Mouse (Mus musculus) G1E (cell line): ENCODE measurements around the gene Wdr5. TPM values are rescaled to one million over a fixed set of nuclear protein-coding genes. Genes with fewer than 3 reads are reported as not detected.

Source experiments
- ATAC-seq: 2 replicates; pipeline ENCODE4 v1.8.0; 2016; ENCODE audit warnings: mild to moderate bottlenecking; ENCODE audit not compliant: insufficient number of reproducible peaks, poor library complexity, low FRiP score, severe bottlenecking; ENCODE audit errors: extremely low read depth
- DNase-seq: peaks from one replicate; pipeline ENCODE4 v3.0.0; 2012; ENCODE audit warnings: low spot score
- H3K27me3 ChIP-seq: 2 replicates; pipeline ENCODE4 v1.6.1; 2012; ENCODE audit warnings: mild to moderate bottlenecking, low read length, inconsistent platforms; ENCODE audit not compliant: insufficient read depth
- H3K36me3 ChIP-seq: replicated peaks from 2 replicates; pipeline ENCODE3; 2012; ENCODE audit warnings: mild to moderate bottlenecking, inconsistent platforms
- H3K4me1 ChIP-seq: 2 replicates; pipeline ENCODE4 v1.6.1; 2012; ENCODE audit warnings: low read depth, low read length, inconsistent platforms, mixed read lengths; ENCODE audit not compliant: insufficient read depth
- H3K4me3 ChIP-seq: 2 replicates; pipeline ENCODE4 v1.5.1; 2012; ENCODE audit warnings: low read depth, mild to moderate bottlenecking, inconsistent platforms, low read length, moderate library complexity, mixed read lengths
- H3K9me3 ChIP-seq: replicated peaks from 2 replicates; pipeline ENCODE4 v1.6.1; 2012; ENCODE audit warnings: inconsistent platforms
- CTCF ChIP-seq: IDR thresholded peaks from 2 replicates; pipeline ENCODE4 v1.5.1; 2012; ENCODE audit warnings: low read depth, low read length, inconsistent platforms, mixed read lengths
- GATA1 ChIP-seq: IDR thresholded peaks from 2 replicates; pipeline ENCODE4 v1.6.1; 2012; ENCODE audit warnings: borderline replicate concordance, low read length, inconsistent platforms, mixed read lengths
- GATA2 ChIP-seq: IDR thresholded peaks from 2 replicates; pipeline ENCODE4 v1.6.1; 2012; ENCODE audit warnings: low read depth, low read length, inconsistent platforms, borderline replicate concordance
- POLR2AphosphoS5 ChIP-seq: IDR thresholded peaks from 2 replicates; pipeline ENCODE4 v1.6.1; 2012; ENCODE audit warnings: low read depth, low read length, inconsistent platforms; ENCODE audit not compliant: insufficient replicate concordance
- TAL1 ChIP-seq: conservative IDR thresholded peaks from 2 replicates; pipeline ENCODE4 v1.6.1; 2012; ENCODE audit warnings: low read depth, low read length, inconsistent platforms, mixed read lengths
- polyA plus RNA-seq: library from polyadenylated mRNA; stranded (reverse); fragments of >175 nt; gene quantifications from 2 replicates; pipeline ENCODE4 v1.2.3, GENCODE M21; 2012
- total RNA-seq, 2 experiments: library from RNA; stranded (forward) in 1 of 2; stranded (reverse) in 1 of 2; fragments of 200-1000 nt in 1 of 2; fragments of >200 nt in 1 of 2; fragmentation: Nextera tagmentation in 1 of 2; gene quantifications; 2 replicates each; pipeline ENCODE4 v1.2.3; 2014 to 2017

The Wdr5 gene
- total and polyA plus RNA-seq, 3 experiments: 29.4 to 107 (median 58.6) TPM

- no peaks in the 10 kb centered on the region for H3K4me1 ChIP-seq
- no peaks in the 10 kb centered on the region for H3K9me3 ChIP-seq
- DNase-seq: no peak
- no peaks in the 10 kb centered on the region for H3K36me3 ChIP-seq
- no peak for ATAC-seq
- no peak overlapping the region for H3K4me3 ChIP-seq
- H3K27me3 ChIP-seq: peaks cover 39% of the 10 kb centered on the region
- no peak for TF ChIP-seq TAL1
- TF ChIP-seq GATA1: no peak
- no peak for TF ChIP-seq GATA2
- TF ChIP-seq CTCF: no peak
- no peak for TF ChIP-seq POLR2AphosphoS5
Measured at GRCm38 (mm10) chr2:27572261-27572793, 57.4 kb downstream of the Wdr5 start.

GRCm38 (mm10) chr2:27572928-27573627, 58.1 kb downstream of the Wdr5 start:
- DNase-seq (no peak), ATAC-seq (no peak)
- H3K4me1 ChIP-seq: no peaks in the 10 kb centered on the region
- H3K27me3 ChIP-seq: peaks cover 38% of the 10 kb centered on the region
- no peaks in the 10 kb centered on the region for H3K9me3 ChIP-seq
- no peak for TF ChIP-seq GATA2
- TF ChIP-seq GATA1: no peak
- no peak for TF ChIP-seq CTCF
- TF ChIP-seq POLR2AphosphoS5: no peak
- no peak for TF ChIP-seq TAL1
- no peak overlapping the region for H3K4me3 ChIP-seq
- H3K36me3 ChIP-seq: no peaks in the 10 kb centered on the region

DNA sequence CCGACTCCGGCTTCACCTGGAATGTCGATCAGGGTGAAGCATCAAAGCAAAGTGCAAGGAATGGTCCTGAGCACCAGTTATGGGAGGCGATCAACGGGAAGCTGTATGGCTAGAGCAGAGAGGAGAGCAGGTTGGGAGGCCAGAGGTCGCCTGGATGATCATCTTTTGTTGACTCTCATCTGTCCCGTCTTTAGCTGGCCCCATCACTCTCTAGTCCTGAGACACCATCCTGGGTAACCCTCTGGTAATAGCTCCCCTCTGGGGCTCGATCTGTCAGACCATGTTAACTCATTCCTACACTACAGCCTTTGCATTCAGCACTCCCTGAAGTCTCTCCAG, 58.6 kb downstream of the Wdr5 start:
- ATAC-seq (no peak), DNase-seq (no peak)
- H3K4me1 ChIP-seq: no peaks in the 10 kb centered on the region
- H3K36me3 ChIP-seq: no peaks in the 10 kb centered on the region
- peaks cover 35% of the 10 kb centered on the region for H3K27me3 ChIP-seq
- no peak overlapping the region for H3K4me3 ChIP-seq
- H3K9me3 ChIP-seq: no peaks in the 10 kb centered on the region
- TF ChIP-seq POLR2AphosphoS5: no peak
- TF ChIP-seq GATA1: no peak
- no peak for TF ChIP-seq GATA2
- no peak for TF ChIP-seq CTCF
- no peak for TF ChIP-seq TAL1

DNA sequence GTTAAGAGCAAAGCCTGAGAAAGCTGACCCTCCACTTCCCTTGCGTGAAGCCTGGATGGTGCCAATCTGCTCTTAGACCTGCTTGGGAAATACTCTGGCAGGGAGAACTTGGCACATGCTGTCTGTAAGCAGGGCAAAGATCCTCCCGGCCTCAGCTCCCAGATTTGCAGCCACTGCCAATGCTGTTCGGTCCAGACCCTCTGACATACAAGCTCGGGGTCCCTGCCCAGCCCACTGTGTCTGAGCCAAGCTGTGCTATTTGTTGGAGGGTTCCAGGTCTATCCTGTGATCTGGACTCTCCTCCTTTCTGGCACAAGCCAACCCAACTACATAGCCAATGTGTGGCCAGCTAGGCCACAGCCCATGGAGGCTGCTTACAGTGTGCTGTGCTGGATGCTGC, 61.5 kb downstream of the Wdr5 start:
- no peaks in the 10 kb centered on the region for H3K36me3 ChIP-seq
- H3K27me3 ChIP-seq: peaks cover 34% of the 10 kb centered on the region
- ATAC-seq (no peak), DNase-seq (no peak)
- no peaks in the 10 kb centered on the region for H3K9me3 ChIP-seq
- no peak for TF ChIP-seq GATA1
- TF ChIP-seq GATA2: no peak
- TF ChIP-seq CTCF: no peak
- TF ChIP-seq TAL1: no peak
- TF ChIP-seq POLR2AphosphoS5: no peak
- H3K4me3 ChIP-seq: no peak overlapping the region
- H3K4me1 ChIP-seq: no peaks in the 10 kb centered on the region

DNA sequence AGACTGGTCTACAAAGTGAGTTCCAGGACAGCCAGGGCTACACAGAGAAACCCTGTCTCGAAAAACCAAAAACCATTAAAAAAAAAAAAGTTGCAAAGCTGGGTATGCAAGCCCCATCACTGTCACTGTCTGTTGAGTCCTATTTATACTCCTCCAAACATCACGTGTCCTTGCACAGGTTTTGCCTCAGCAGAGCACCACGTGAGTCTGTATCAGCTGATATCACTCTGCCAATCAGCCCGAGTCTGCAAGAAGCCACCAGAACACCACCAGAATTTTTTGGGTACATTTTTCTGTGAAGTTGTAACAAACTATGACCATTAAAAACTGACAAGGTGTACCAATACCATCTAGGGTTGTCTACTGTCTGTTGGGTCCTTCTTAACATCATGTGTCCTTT, 63.6 kb downstream of the Wdr5 start:
- no peaks in the 10 kb centered on the region for H3K36me3 ChIP-seq
- TF ChIP-seq GATA2: no peak
- no peak for TF ChIP-seq GATA1
- no peak for TF ChIP-seq CTCF
- TF ChIP-seq TAL1: no peak
- TF ChIP-seq POLR2AphosphoS5: no peak
- no peak for ATAC-seq
- peaks cover 34% of the 10 kb centered on the region for H3K27me3 ChIP-seq
- H3K4me3 ChIP-seq: no peak overlapping the region
- DNase-seq: no peak
- no peaks in the 10 kb centered on the region for H3K9me3 ChIP-seq
- H3K4me1 ChIP-seq: no peaks in the 10 kb centered on the region

DNA sequence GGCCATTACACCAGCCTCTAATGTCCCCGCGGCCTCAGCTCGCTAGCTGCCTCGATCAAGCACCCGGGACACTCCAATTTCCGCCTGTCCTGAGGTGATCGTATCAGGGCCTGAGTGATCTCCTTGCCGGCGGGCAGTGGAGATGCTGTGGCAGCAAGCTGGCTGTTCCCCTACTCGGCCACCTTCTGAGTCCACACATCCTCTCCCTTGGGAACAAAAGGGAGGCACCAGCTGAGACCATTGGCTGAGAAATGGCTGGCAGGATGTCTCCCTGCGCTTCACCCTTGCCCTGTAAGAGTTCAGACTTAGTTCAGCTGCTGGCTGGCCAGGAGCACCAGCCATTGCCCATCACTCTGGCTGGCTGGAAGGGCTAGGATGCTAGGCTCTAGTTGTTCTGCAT, 67.2 kb downstream of the Wdr5 start:
- no peak for ATAC-seq
- H3K27me3 ChIP-seq: peaks cover 24% of the 10 kb centered on the region

More for the DNA sequence above, 67.2 kb downstream of the Wdr5 start:
- Histone ChIP-seq H3K4me1 (no peaks in the 10 kb centered on the region), H3K36me3 (no peaks in the 10 kb centered on the region), H3K4me3 (no peak overlapping the region), H3K9me3 (no peaks in the 10 kb centered on the region)
- TF ChIP-seq CTCF (no peak), GATA2 (no peak), TAL1 (no peak), GATA1 (no peak), POLR2AphosphoS5 (no peak)
- DNase-seq: no peak
